Mouse (Mus musculus): ENCODE results near the gene Gm128. TPM values are rescaled to one million over a fixed set of nuclear protein-coding genes. Genes with fewer than 3 reads are reported as not detected.
A peak's percentile ranks its signal among the peaks of the same experiment; 100 is the strongest.

The Gm128 gene
- polyA plus RNA-seq, 2 experiments = 0.12 to 0.19 TPM

- ATAC-seq (ENCODE audit: insufficient read depth) (no peak), DNase-seq (ENCODE audit: low read depth in 3 of 3, low spot score in 3 of 3) (no peak)
- no peak overlapping the region for H3K4me2 ChIP-seq (ENCODE audit: low read depth)
Observed at GRCm38 (mm10) chr3:95239971-95240370, 1.4 kb downstream of the Gm128 start.

GRCm38 (mm10) chr3:95239022-95239421 lies 2.4 kb downstream of the Gm128 start:
- no peak overlapping the region for H3K27ac ChIP-seq
- H3K27me3 ChIP-seq (ENCODE audit: control insufficient read depth, insufficient read depth, low read length) = no peaks in the 10 kb centered on the region
- no peak overlapping the region for H3K9ac ChIP-seq (replicated peaks)
- H3K36me3 ChIP-seq (replicated peaks; ENCODE audit: control insufficient read depth, insufficient read depth, low read depth) = peaks cover 21% of the 10 kb centered on the region
- H3K4me3 ChIP-seq (ENCODE audit: insufficient read depth in 1 of 2, low read depth in 2 of 2, low read length in 2 of 2) = no peak overlapping the region
- no peak for DNase-seq (ENCODE audit: low read depth in 3 of 3, low spot score in 3 of 3)
- H3K9me3 ChIP-seq (ENCODE audit: control insufficient read depth, low read length) = no peaks in the 10 kb centered on the region
- H3K4me2 ChIP-seq (ENCODE audit: low read depth) = no peak overlapping the region
- TF ChIP-seq CTCF (IDR thresholded peaks at IDR 0.05; ENCODE audit: low read depth) = peak; percentile 13
- TF ChIP-seq EP300 (IDR thresholded peaks at IDR 0.05; ENCODE audit: low read depth) = no peak
- ATAC-seq (ENCODE audit: insufficient read depth) = no peak
- no peaks in the 10 kb centered on the region for H3K4me1 ChIP-seq (replicated peaks; ENCODE audit: control insufficient read depth in 2 of 2, insufficient read depth in 2 of 2, low read length in 1 of 2)
- 73% methylated on average over 6 of the region's 6 CpGs for WGBS (ENCODE audit: insufficient replicate concordance)

More at GRCm38 (mm10) chr3:95239971-95240370, 1.4 kb downstream of the Gm128 start:
- 76% methylated on average over 12 of the region's 12 CpGs for WGBS (ENCODE audit: insufficient replicate concordance)
- Histone ChIP-seq H3K4me3 (ENCODE audit: insufficient read depth in 1 of 2, low read depth in 2 of 2, low read length in 2 of 2) (no peak overlapping the region), H3K27me3 (ENCODE audit: control insufficient read depth, insufficient read depth, low read length) (no peaks in the 10 kb centered on the region), H3K9ac (replicated peaks) (no peak overlapping the region), H3K27ac (no peak overlapping the region), H3K4me1 (replicated peaks; ENCODE audit: control insufficient read depth in 2 of 2, insufficient read depth in 2 of 2, low read length in 1 of 2) (no peaks in the 10 kb centered on the region), H3K36me3 (replicated peaks; ENCODE audit: control insufficient read depth, insufficient read depth, low read depth) (peaks cover 11% of the 10 kb centered on the region), H3K9me3 (ENCODE audit: control insufficient read depth, low read length) (no peaks in the 10 kb centered on the region)
- TF ChIP-seq CTCF (IDR thresholded peaks at IDR 0.05; ENCODE audit: low read depth) (no peak), EP300 (IDR thresholded peaks at IDR 0.05; ENCODE audit: low read depth) (no peak)

DNA sequence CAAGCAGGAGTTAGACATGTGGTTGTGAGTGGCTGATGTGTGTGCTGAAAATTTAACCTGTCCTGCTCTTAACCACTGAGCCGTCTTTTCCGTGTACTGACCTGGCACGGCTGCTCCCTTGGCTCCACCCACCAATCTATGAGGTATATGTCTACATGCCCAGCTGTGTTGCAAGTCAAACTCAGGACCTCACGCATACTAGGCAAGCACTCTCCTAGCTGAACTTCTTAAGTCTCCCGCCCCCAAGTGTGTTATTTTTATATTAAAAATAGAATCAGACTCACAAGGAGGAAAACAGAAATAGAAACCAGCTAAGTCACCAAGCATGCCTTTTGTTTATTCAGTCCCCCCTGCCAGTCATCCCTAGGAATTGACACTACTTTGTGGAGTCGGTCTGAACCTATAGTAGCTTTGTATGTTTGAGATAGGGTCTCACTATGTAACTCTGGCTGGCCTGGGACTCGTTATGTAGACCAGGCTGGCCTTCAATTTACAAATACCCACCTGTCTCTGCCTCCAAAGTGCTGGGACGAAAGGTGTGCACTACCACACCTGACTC lies 3.8 kb downstream of the Gm128 start:
- H3K9me3 ChIP-seq (ENCODE audit: control insufficient read depth, low read length) = no peaks in the 10 kb centered on the region
- DNase-seq (ENCODE audit: low read depth in 3 of 3, low spot score in 3 of 3) (no peak), ATAC-seq (ENCODE audit: insufficient read depth) (no peak)
- H3K27me3 ChIP-seq (ENCODE audit: control insufficient read depth, insufficient read depth, low read length) = no peaks in the 10 kb centered on the region
- TF ChIP-seq EP300 (IDR thresholded peaks at IDR 0.05; ENCODE audit: low read depth) (no peak), CTCF (IDR thresholded peaks at IDR 0.05; ENCODE audit: low read depth) (no peak)
- no peak overlapping the region for H3K27ac ChIP-seq
- no peak overlapping the region for H3K4me2 ChIP-seq (ENCODE audit: low read depth)
- 77% methylated on average over 8 of the region's 8 CpGs for WGBS (ENCODE audit: insufficient replicate concordance)
- peaks cover 35% of the 10 kb centered on the region for H3K36me3 ChIP-seq (replicated peaks; ENCODE audit: control insufficient read depth, insufficient read depth, low read depth)
- H3K4me3 ChIP-seq (ENCODE audit: insufficient read depth in 1 of 2, low read depth in 2 of 2, low read length in 2 of 2) = no peak overlapping the region
- H3K4me1 ChIP-seq (replicated peaks; ENCODE audit: control insufficient read depth in 2 of 2, insufficient read depth in 2 of 2, low read length in 1 of 2) = peaks cover under 1% of the 10 kb centered on the region in 2 experiments; a peak in 3 of 4 replicates
- H3K9ac ChIP-seq (replicated peaks) = no peak overlapping the region

GRCm38 (mm10) chr3:95235386-95236301 lies 5.8 kb downstream of the Gm128 start:
- WGBS (ENCODE audit: insufficient replicate concordance) = 85% methylated on average over 23 of the region's 23 CpGs
- Histone ChIP-seq H3K27ac (no peak overlapping the region), H3K4me1 (replicated peaks; ENCODE audit: control insufficient read depth in 2 of 2, insufficient read depth in 2 of 2, low read length in 1 of 2) (peaks cover 20% of the 10 kb centered on the region in 2 experiments), H3K9me3 (ENCODE audit: control insufficient read depth, low read length) (no peaks in the 10 kb centered on the region), H3K27me3 (ENCODE audit: control insufficient read depth, insufficient read depth, low read length) (no peaks in the 10 kb centered on the region), H3K9ac (replicated peaks) (no peak overlapping the region), H3K4me3 (ENCODE audit: insufficient read depth in 1 of 2, low read depth in 2 of 2, low read length in 2 of 2) (no peak overlapping the region), H3K4me2 (ENCODE audit: low read depth) (no peak overlapping the region), H3K36me3 (replicated peaks; ENCODE audit: control insufficient read depth, insufficient read depth, low read depth) (peaks cover 43% of the 10 kb centered on the region)
- DNase-seq (ENCODE audit: low read depth in 3 of 3, low spot score in 3 of 3) (no peak), ATAC-seq (ENCODE audit: insufficient read depth) (no peak)
- TF ChIP-seq CTCF (IDR thresholded peaks at IDR 0.05; ENCODE audit: low read depth) (no peak), EP300 (IDR thresholded peaks at IDR 0.05; ENCODE audit: low read depth) (no peak)

DNA sequence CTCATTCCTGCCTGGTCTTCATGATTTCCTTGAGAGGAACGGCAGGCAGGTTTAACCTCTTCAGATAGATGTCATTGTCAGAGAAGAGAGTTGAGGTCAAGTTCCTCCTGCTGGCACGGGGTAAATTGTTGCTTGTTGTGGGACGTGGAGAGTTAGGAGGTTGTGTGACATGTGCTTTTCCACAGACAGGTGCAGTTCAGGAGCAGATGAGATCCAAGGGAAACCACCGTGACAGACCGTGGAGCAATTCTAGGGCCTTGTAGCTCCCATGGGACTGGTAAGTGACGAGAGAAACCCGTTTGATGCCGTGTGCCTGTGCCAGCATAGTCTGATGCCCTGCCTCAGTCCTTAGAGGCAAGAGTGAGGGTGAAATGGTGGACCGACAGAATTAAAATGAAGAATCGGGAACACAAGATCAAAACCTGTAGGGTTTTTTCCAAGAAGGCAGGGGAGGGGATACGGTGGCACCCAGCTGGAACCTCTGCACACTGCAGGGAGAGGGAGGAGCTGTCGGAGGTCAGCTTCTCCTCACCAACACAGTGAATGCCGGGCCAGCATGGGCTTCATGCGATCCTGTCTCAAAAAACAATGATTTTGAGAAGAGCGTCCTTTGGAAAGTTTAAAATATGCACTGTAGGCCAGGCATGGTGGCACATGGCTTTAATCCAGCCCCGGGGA lies 8.0 kb downstream of the Gm128 start:
- peaks cover 43% of the 10 kb centered on the region for H3K36me3 ChIP-seq (replicated peaks; ENCODE audit: control insufficient read depth, insufficient read depth, low read depth)
- DNase-seq (ENCODE audit: low read depth in 3 of 3, low spot score in 3 of 3) (no peak), ATAC-seq (ENCODE audit: insufficient read depth) (no peak)
- H3K9me3 ChIP-seq (ENCODE audit: control insufficient read depth, low read length) = no peaks in the 10 kb centered on the region
- 86% methylated on average over 16 of the region's 16 CpGs for WGBS (ENCODE audit: insufficient replicate concordance)
- H3K27me3 ChIP-seq (ENCODE audit: control insufficient read depth, insufficient read depth, low read length) = no peaks in the 10 kb centered on the region
- peaks cover 22 to 26% of the 10 kb centered on the region in 2 experiments for H3K4me1 ChIP-seq (replicated peaks; ENCODE audit: control insufficient read depth in 2 of 2, insufficient read depth in 2 of 2, low read length in 1 of 2)
- no peak overlapping the region for H3K9ac ChIP-seq (replicated peaks)
- H3K27ac ChIP-seq = no peak overlapping the region
- H3K4me2 ChIP-seq (ENCODE audit: low read depth) = no peak overlapping the region
- H3K4me3 ChIP-seq (ENCODE audit: insufficient read depth in 1 of 2, low read depth in 2 of 2, low read length in 2 of 2) = no peak overlapping the region
- TF ChIP-seq CTCF (IDR thresholded peaks at IDR 0.05; ENCODE audit: low read depth) = no peak
- TF ChIP-seq EP300 (IDR thresholded peaks at IDR 0.05; ENCODE audit: low read depth) = no peak

Measured in liver, embryonic 14.5 days (tissue).